Mouse (Mus musculus) WW6 (cell line): ENCODE results near the gene Pcsk2.

Source experiments
- DNase-seq: peaks from one replicate; pipeline ENCODE4 v3.0.0-alpha.2; 2013; ENCODE audit warnings: low read depth, low spot score

Pcsk2 gene

DNA sequence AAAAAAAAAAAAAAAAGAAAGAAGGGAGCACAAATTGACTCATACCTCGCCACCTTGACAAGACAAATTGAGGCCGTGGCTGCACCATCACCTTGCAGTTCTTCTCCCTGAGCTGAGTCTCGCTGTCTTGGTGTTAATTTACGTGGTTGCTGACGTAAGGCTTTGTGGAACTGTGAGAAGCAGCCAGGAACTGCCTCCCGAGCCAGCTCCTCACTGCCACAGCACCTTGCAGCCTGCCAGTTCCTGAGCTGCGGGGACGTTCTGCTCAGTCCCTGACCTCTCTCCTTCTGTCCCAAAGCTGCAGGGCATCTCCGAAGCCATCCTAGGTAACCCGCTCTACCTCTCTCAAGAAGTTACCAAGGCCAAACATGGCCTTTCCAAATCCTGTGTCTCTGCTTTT, 186.5 kb downstream of the Pcsk2 start:
- DNase-seq: no peak

DNA sequence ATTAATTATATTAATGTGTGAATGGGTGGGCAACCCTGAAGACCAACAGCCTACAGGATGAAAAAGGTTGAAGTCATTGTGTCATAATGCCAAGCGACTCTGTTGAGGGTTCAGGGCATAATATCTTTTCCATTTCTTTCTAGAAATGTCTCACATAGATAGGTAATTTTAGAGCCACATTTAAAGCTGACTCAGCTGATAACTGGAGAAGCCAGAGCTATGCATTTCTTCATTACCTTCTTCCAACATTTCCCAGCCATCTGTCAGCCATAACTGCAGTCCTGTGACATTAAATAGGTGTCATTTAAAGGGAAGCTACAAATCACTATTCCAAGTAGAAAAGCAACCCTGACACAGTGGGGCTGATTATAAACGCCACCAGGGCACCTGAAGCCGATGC, 189.5 kb downstream of the Pcsk2 start:
- no peak for DNase-seq

DNA sequence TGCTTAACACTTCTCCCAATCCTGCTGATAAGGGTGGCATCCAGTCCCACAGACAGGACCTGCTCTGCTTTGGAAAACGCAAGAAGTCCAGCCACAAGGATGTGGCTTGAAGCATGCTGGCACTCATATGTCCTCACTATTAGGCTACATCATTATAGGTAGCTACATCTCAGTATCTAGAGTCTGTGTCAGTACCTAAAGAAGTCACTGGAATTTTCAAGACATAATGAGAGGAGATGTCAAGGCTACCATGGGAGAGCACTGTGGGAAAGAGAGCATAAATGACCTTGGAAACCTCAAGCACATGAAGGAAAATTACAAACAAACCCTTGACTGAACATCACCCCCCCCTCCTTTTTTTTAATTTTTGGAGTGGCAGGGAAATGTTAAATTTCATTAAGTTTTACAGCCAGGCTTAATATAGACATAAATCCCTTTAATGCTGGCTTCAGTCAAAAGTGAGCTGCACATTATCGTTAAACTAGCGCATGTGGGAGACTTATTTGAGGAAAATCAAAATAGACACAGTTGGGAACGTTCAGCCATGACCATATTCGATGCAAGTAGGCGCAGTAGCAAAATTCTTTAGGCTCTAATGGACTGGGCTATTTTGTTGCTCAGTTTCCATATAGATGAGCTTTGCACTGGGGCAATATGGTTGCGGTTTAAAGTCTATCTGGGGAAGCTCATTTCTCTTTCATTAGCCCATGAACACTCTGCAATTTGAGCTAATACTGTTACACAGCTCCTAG, 193.7 kb downstream of the Pcsk2 start:
- DNase-seq: no peak

DNA sequence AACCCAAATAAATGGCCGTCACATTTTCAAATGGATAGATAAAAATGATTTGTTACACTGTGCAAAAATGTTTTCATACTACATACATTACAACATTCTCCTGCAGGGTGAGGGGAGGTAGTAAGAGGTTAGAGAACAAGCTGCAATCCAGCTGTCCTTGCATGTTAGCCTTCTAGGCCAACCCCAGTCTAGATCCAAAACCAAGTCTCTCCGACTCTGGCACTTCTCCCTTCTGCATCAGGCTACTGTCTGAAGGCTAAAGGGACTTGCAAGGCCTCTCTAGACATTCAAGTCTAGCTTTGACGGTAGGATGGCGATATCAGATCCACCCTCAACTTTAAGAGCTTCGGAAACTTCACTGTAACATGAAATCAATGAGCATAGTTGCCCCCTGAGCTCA, 196.5 kb downstream of the Pcsk2 start:
- no peak for DNase-seq

DNA sequence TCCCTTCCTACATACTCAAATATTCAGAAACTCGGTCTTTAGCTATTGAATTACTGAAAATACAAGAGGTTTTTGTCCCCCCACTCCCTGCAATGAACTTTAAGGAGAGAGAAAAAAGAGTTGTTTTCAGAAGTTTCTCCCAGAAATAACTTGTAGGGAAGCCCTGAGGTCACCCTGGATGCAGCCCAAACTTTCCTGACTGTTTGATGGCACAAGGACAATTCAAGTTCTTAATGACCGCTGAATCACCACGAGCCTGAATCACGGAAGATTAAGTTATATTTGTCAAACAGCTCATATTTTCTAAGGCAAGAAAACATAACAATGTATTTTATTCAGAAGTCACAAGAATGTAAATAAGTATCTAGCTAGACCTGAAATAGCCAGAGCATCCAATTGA, 197.1 kb downstream of the Pcsk2 start:
- DNase-seq: no peak

DNA sequence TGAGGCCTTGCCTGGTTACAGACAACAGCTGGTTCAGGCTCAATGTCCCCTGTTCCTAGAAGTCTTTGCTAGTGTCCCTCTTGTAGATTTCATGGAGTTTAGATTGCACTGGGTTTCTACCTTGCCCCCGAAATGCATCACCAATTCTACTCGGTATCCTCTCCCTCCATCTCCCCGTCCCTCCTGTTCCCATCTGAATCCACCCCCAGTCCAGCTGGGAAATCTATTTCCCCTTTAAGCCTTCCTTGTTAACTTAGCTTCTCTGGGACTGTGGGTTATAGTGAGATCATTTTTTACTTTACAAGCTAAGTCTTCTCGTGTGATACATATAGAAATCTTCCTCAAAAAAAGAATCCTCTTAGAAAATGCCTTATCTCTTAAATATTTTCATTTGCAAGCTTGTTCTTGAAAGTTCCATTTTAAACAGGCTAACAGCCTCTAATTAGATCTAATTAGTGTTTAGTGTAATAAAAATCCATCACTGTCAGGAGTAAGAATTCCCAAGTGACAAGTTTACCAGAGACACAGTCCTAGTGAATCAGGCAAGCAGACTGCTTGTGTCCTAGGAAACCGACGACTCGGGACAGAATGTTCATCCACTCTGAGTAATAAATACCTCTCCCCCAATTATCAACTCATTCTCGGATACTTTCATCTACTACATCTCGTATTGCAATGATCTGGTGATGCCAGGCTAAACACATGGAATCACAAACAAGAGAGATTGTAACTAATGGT, 206.3 kb downstream of the Pcsk2 start:
- no peak for DNase-seq

DNA sequence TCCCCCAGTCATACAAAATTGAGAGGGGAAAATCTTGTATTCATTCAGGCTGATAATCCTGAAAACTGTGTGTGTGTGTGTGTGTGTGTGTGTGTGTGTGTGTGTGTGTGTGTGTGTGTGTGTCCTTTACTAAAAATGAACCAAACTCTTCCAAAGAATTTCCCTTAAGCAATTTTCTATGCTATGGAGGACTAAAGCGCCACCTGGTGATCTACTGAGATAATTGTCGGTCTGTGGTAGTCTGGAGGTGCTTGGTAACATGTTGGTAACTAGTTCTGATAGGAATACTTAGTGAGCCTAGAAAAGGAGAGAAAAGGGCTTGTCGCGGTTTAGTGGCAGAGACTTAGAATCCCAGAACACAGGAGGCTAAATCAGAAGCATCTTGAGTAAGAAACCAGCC, 230.5 kb downstream of the Pcsk2 start:
- DNase-seq: no peak

DNA sequence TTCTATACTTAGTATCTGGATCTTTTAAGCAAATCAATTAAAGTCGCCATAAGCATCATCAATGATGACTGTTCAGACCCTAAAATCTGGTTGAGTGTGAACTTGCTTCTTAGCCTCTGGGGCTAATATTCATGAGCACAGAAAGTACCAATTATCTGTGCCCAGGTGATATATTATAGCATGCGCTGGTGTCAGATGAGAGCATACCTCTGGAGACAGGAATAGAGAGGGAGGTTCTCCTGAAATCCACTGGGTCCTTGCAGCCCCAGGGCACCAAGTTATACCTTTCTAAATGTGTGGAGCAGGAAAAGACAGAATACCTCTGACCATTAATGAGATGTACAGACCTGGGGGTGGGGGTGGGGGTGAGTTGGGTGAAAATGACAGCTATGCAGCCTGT, 234.4 kb downstream of the Pcsk2 start:
- no peak for DNase-seq

DNA sequence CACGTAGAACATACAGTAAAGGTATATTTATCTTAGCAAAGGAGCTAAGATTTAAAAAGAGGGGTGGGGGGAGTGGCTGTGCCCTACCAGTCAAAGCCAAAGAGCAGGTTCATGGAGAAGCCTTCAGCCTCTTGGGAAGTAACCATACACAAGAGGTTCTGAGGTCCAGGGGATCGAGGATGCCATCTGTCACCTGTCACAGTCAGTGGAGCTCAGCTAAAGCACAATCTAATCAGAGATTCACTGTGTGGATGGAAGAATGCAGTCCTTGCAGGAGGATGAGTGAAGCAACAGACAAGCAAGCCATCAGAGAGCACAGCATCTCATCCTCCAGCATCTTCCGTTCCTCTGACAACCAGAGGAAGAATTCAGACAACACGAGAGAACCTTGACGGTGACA, 244.0 kb downstream of the Pcsk2 start:
- DNase-seq: no peak

DNA sequence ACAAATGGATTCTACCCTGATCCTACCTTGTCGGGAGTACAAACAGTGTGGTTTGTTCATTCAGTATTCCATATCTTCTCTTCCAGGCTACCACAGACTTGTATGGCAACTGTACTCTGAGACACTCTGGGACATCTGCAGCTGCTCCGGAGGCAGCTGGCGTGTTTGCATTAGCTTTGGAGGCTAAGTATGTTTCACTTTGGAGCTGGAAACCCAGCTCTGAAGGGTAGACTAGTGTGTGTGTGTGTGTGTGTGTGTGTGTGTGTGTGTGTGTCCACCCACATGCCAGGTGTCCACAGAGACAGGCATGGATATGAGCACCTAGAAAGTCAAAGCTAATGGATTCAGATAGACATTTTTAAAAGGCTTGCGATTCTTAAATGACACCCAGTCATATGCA, 249.9 kb downstream of the Pcsk2 start:
- DNase-seq: no peak

DNA sequence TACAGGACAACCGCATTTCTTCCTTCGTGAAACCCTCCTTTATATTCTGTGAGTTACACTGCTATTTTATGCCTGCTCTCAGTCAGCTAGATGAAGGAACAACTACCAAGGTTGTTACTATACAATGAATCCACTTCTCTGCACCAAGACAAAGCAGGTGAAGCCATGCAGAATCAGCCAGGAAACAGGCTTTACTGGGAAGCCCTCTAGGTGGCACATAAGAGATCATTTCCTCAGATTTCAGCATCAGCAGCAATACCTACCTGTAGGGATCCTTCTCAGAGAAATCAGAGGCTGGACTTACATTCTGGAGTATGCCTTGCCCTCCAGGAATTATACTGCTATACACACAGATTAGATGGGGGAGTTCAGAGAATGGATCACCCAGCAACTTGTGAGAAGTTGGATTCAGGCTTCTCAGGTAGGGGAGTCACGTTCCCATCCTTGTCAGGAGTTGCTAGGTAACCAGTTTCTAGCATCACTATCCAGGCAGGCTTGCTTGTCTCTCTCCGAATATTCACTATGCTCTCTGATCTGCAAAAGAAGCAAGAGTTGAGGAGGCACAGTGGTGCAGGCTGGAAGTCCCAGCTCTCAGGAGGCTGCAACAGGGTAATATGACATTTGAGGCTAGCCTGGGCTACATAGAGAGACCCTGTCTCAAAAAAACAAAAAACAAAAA, 250.5 kb downstream of the Pcsk2 start:
- no peak for DNase-seq

DNA sequence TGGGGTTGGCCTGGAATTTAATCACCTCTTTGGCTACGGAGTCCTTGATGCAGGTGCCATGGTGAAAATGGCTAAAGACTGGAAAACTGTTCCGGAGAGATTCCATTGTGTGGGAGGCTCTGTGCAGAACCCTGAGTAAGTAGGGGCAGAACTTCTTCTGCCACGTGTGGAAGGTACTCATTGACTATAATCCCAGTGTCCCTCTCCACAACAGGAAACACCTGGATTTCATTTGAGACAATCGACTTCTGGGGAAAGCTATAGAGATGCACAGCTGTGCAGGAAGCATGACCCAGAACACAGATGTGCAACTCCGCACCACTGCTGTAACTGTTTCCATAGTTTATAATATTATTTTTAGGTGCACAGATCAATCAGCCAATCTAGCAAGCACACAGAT, 255.1 kb downstream of the Pcsk2 start:
- DNase-seq: no peak

DNA sequence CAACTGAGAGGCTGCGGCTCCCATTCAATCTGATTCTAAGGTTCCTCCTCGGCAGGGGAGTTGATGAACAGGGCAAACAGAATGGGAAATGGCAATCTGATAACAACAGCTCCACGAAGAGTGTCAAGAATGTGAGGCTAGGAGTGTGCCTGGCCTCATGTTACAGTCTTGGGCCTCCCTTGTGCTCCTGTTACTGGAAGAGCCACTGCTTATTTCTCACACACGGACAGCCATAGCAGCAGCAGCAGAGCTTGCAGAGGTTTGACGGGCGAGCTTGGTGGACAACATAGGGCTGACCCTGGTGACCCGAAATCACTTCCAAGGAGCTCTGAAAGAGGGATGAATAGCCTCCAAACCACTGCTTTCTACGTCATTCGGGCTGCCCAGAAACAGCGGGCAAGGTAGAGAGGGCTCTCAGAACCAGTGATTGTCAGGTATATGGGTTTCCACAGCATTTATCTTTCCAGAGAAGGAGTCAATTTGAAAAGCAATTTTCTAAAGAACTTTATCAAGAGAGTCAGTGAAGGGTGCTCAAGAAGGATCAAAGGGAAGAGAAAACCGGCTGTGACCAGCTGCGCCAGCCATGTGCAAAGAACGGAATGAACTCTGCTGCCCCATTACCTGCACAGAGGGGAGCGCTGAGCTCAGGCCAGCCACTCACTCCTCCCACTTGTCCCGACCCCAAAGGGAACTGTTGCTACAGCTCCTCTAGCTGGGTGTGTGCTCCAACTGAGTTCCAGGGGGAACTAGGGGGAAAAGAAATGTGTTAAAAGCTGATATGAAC, 260.4 kb downstream of the Pcsk2 start:
- DNase-seq: no peak

DNA sequence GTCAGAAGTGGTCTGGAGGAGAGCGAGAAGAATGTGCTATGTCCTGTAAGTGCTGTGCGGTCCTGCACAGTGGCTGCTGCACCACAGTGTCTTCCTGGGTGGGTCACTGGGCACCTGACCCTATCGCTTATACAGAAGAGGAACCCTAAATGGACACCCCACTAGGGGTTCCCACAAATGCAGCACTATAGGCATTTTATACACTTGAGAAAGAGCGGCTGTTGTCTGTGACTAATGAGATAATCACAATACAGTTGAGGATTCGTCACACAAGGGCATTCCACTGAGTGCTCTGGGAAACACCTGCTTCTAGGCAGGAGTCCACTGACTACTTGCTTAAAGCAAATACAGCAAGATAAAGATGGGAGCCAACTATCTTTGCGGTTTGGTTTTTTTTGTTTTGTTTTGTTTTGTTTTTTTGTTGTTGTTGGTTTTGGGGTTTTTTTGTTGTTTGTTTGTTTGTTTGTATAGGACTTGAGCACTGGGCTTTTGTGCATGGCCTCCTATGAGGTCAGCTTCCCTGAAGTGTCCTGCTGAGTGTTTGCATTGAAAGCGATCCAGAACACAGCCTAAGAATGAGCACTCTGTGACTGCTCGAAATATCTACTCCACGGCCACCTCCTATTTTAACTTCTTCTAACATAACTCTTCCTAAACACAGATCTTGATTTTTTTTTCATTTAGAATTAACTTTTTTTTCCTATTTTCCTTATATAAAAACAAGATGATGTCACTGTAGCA, 261.1 kb downstream of the Pcsk2 start:
- DNase-seq: no peak

DNA sequence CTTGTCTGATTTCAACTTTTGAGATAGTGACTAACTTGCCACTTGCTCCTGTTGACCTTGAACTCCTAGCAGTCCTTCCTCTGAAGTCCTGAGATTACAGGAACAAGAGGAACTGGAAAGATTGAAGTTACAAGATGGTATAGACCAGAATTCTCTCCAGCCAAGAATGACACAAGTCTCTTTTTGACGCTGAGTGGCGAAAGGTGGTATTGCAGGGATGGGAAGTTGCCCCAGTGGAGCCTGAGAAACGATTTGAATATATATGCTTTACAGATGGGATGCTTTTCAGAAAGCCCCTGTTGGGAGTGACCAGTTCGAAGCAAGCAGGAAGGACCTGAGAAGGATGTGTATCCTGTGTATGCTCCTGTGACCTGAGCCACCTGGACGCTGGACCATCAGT, 262.8 kb downstream of the Pcsk2 start:
- no peak for DNase-seq

DNA sequence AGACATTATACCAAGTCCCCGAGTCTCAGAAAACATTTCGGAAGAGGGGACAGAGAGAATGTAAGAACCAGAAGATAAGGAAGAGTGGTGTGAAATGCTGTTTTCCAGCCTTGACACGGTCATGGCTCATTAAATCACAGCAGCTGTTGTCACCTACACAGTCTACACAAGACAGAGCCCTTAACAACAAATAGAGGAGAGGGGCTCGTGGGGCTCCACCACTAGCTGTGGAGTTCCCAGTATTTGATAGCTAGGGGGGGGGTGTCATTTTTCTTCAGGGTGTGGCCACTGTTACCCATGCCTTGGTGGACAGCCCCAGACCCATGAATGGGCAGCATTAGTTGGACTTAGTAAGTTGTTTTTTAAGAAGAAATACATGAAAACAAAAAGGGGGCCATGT, 266.3 kb downstream of the Pcsk2 start:
- no peak for DNase-seq

DNA sequence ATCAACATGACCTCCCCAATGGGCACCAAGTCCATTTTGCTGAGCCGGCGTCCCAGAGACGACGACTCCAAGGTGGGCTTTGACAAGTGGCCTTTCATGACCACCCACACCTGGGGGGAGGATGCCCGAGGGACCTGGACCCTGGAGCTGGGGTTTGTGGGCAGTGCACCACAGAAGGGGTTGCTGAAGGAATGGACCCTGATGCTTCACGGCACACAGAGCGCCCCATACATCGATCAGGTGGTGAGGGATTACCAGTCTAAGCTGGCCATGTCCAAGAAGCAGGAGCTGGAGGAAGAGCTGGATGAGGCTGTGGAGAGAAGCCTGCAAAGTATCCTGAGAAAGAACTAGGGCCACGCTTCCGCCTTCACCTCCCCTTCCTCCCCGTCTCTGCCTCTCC, 267.5 kb downstream of the Pcsk2 start:
- DNase-seq: no peak

DNA sequence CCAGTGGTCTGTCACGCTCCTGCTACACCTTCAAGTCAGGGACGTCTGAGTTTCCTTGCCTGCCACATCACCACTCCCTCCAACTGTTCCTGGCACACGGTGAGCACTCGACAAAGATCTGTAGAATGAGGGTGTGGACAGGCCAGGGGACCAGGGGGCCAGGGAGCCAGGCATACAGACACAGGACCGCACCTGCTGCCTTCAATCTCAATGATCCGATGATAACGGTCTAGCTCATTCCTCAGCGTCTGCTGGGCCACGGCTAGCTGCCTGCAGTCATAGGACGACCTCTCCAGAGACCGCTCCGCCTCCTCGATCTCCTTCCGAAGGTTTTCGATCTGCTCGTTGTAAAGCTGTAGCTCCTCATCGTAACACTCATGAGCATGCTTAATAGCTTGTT, 285.7 kb downstream of the Pcsk2 start:
- DNase-seq: no peak

DNA sequence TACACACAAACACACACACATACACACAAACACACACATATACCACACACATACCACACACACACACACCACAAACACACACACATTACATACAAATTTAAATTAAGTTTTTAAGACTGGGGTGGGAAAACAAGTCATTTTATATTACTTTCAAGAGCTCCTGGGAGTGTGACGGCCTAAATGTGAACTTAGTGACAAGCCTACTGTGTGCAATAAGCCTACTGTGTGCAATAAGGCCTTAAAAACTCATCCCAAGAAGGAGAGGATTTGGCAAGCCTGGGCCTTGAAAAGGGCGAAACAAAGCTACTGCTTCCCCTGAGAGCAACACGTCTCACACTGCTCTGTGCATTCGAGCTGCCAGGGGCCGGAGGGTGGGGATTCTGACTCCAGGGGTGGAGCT, 286.8 kb downstream of the Pcsk2 start:
- DNase-seq: no peak

DNA sequence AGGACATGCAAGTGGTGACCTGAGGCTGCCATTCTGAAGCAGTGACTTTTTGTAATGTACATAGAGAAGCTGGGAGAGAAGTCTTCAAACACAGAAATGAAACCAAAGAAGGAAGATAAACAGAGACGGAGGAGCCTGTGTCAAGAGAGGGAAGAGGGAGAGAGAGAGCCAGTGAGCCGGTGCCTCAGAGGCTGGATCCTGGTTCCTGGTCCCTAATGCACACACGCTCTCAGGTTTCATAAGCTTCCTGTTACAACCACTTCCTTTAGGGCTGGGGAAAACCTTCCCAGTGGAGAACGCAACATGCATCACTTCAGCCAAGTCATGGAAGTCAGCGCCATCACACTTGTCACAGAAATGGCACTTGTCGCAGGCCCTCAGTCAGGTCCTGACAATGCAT, 288.1 kb downstream of the Pcsk2 start:
- no peak for DNase-seq

DNA sequence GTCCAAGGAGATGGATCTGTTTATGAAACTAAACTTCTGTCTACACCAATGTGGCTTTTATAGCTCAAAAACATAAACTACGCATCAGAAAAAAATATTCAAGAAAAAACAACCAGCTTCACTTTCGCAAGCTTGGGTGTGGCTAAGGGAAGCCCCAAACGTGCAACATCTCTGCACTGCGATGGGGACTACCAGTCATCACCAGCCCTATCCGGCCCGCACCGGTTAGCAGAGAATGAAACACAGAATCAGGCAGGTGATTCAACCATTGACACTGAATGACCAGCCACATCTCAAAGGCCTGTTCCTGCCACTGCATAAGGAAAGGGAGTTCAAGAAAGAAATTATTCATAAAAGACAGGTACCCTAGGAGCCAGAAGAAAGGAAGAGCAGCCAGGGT, 289.9 kb downstream of the Pcsk2 start:
- DNase-seq: no peak
